Mouse (Mus musculus): ENCODE data around the gene Apon. TPM values are rescaled to one million over a fixed set of nuclear protein-coding genes. Genes with fewer than 3 reads are reported as not detected.

Apon gene
- polyA plus RNA-seq, 1 experiment from 2014 or later: 0.30 TPM

- Histone ChIP-seq H3K27ac (ENCODE audit: low read depth) (no peak overlapping the region), H3K9me3 (ENCODE audit: control insufficient read depth, low read length) (no peaks in the 10 kb centered on the region), H3K36me3 (ENCODE audit: control insufficient read depth, insufficient read depth, low read length) (peaks cover 55% of the 10 kb centered on the region), H3K4me3 (ENCODE audit: low read depth, low read length) (no peak overlapping the region), H3K4me1 (replicated peaks; ENCODE audit: control insufficient read depth, insufficient read depth, low read length) (no peaks in the 10 kb centered on the region), H3K27me3 (replicated peaks; ENCODE audit: control insufficient read depth, insufficient read depth, low read length) (no peaks in the 10 kb centered on the region), H3K4me2 (ENCODE audit: low read length) (no peak overlapping the region), H3K9ac (ENCODE audit: low read length) (no peak overlapping the region)
- WGBS: 83% methylated on average over 18 of the region's 18 CpGs
- DNase-seq (ENCODE audit: low spot score) (no peak), ATAC-seq (replicated peaks; ENCODE audit: low FRiP score, low TSS enrichment, low read depth) (no peak)
Observed at GRCm38 (mm10) chr10:128240131-128240530, 13.8 kb upstream of the Apon start.

GRCm38 (mm10) chr10:128243252-128243651, 10.6 kb upstream of the Apon start:
- H3K4me2 ChIP-seq (ENCODE audit: low read length): no peak overlapping the region
- H3K4me1 ChIP-seq (replicated peaks; ENCODE audit: control insufficient read depth, insufficient read depth, low read length): no peaks in the 10 kb centered on the region
- no peaks in the 10 kb centered on the region for H3K9me3 ChIP-seq (ENCODE audit: control insufficient read depth, low read length)
- no peak for DNase-seq (ENCODE audit: low spot score)
- H3K4me3 ChIP-seq (ENCODE audit: low read depth, low read length): no peak overlapping the region
- 97% methylated on average over 8 of the region's 8 CpGs for WGBS
- H3K36me3 ChIP-seq (ENCODE audit: control insufficient read depth, insufficient read depth, low read length): peaks cover 86% of the 10 kb centered on the region
- H3K27me3 ChIP-seq (replicated peaks; ENCODE audit: control insufficient read depth, insufficient read depth, low read length): no peaks in the 10 kb centered on the region
- no peak overlapping the region for H3K27ac ChIP-seq (ENCODE audit: low read depth)
- no peak overlapping the region for H3K9ac ChIP-seq (ENCODE audit: low read length)
- no peak for ATAC-seq (replicated peaks; ENCODE audit: low FRiP score, low TSS enrichment, low read depth)

- H3K4me2 ChIP-seq (ENCODE audit: low read length): no peak overlapping the region
- no peak for ATAC-seq (replicated peaks; ENCODE audit: low FRiP score, low TSS enrichment, low read depth)
- peaks cover 91% of the 10 kb centered on the region for H3K36me3 ChIP-seq (ENCODE audit: control insufficient read depth, insufficient read depth, low read length)
- no peaks in the 10 kb centered on the region for H3K9me3 ChIP-seq (ENCODE audit: control insufficient read depth, low read length)
- no peak overlapping the region for H3K4me3 ChIP-seq (ENCODE audit: low read depth, low read length)
- no peaks in the 10 kb centered on the region for H3K27me3 ChIP-seq (replicated peaks; ENCODE audit: control insufficient read depth, insufficient read depth, low read length)
- H3K4me1 ChIP-seq (replicated peaks; ENCODE audit: control insufficient read depth, insufficient read depth, low read length): no peaks in the 10 kb centered on the region
- no peak overlapping the region for H3K27ac ChIP-seq (ENCODE audit: low read depth)
- WGBS: 97% methylated on average over 15 of the region's 15 CpGs
- no peak overlapping the region for H3K9ac ChIP-seq (ENCODE audit: low read length)
- DNase-seq (ENCODE audit: low spot score): no peak
Observed at GRCm38 (mm10) chr10:128244121-128244520, 9.8 kb upstream of the Apon start.

- no peaks in the 10 kb centered on the region for H3K4me1 ChIP-seq (replicated peaks; ENCODE audit: control insufficient read depth, insufficient read depth, low read length)
- 85% methylated on average over 17 of the region's 17 CpGs for WGBS
Observed at GRCm38 (mm10) chr10:128247020-128247732, 6.7 kb upstream of the Apon start.

GRCm38 (mm10) chr10:128250565-128250964, 3.3 kb upstream of the Apon start:
- no peak for DNase-seq (ENCODE audit: low spot score)
- Histone ChIP-seq H3K4me3 (ENCODE audit: low read depth, low read length) (no peak overlapping the region), H3K4me1 (replicated peaks; ENCODE audit: control insufficient read depth, insufficient read depth, low read length) (no peaks in the 10 kb centered on the region), H3K9ac (ENCODE audit: low read length) (no peak overlapping the region), H3K4me2 (ENCODE audit: low read length) (no peak overlapping the region), H3K27ac (ENCODE audit: low read depth) (no peak overlapping the region), H3K27me3 (replicated peaks; ENCODE audit: control insufficient read depth, insufficient read depth, low read length) (no peaks in the 10 kb centered on the region), H3K36me3 (ENCODE audit: control insufficient read depth, insufficient read depth, low read length) (peaks cover 74% of the 10 kb centered on the region), H3K9me3 (ENCODE audit: control insufficient read depth, low read length) (no peaks in the 10 kb centered on the region)
- WGBS: 92% methylated on average over 13 of the region's 13 CpGs
- no peak for ATAC-seq (replicated peaks; ENCODE audit: low FRiP score, low TSS enrichment, low read depth)

More at GRCm38 (mm10) chr10:128247020-128247732, 6.7 kb upstream of the Apon start:
- DNase-seq (ENCODE audit: low spot score): no peak
- H3K9ac ChIP-seq (ENCODE audit: low read length): no peak overlapping the region
- no peak overlapping the region for H3K27ac ChIP-seq (ENCODE audit: low read depth)
- no peak for ATAC-seq (replicated peaks; ENCODE audit: low FRiP score, low TSS enrichment, low read depth)
- no peaks in the 10 kb centered on the region for H3K27me3 ChIP-seq (replicated peaks; ENCODE audit: control insufficient read depth, insufficient read depth, low read length)
- H3K36me3 ChIP-seq (ENCODE audit: control insufficient read depth, insufficient read depth, low read length): peaks cover 97% of the 10 kb centered on the region
- H3K4me3 ChIP-seq (ENCODE audit: low read depth, low read length): no peak overlapping the region
- H3K4me2 ChIP-seq (ENCODE audit: low read length): no peak overlapping the region
- H3K9me3 ChIP-seq (ENCODE audit: control insufficient read depth, low read length): no peaks in the 10 kb centered on the region

- Histone ChIP-seq H3K27me3 (replicated peaks; ENCODE audit: control insufficient read depth, insufficient read depth, low read length) (no peaks in the 10 kb centered on the region), H3K4me3 (ENCODE audit: low read depth, low read length) (no peak overlapping the region), H3K4me2 (ENCODE audit: low read length) (no peak overlapping the region), H3K36me3 (ENCODE audit: control insufficient read depth, insufficient read depth, low read length) (peaks cover 23% of the 10 kb centered on the region), H3K4me1 (replicated peaks; ENCODE audit: control insufficient read depth, insufficient read depth, low read length) (no peaks in the 10 kb centered on the region), H3K27ac (ENCODE audit: low read depth) (no peak overlapping the region), H3K9ac (ENCODE audit: low read length) (no peak overlapping the region), H3K9me3 (ENCODE audit: control insufficient read depth, low read length) (no peaks in the 10 kb centered on the region)
- WGBS: 87% methylated on average over 8 of the region's 8 CpGs
- DNase-seq (ENCODE audit: low spot score): no peak
- no peak for ATAC-seq (replicated peaks; ENCODE audit: low FRiP score, low TSS enrichment, low read depth)
Observed at GRCm38 (mm10) chr10:128255925-128256324, 2.0 kb downstream of the Apon start.

- no peaks in the 10 kb centered on the region for H3K9me3 ChIP-seq (ENCODE audit: control insufficient read depth, low read length)
- WGBS: 87% methylated on average over 8 of the region's 8 CpGs
- H3K4me1 ChIP-seq (replicated peaks; ENCODE audit: control insufficient read depth, insufficient read depth, low read length): no peaks in the 10 kb centered on the region
- H3K36me3 ChIP-seq (ENCODE audit: control insufficient read depth, insufficient read depth, low read length): peaks cover 19% of the 10 kb centered on the region
- H3K27ac ChIP-seq (ENCODE audit: low read depth): no peak overlapping the region
- H3K27me3 ChIP-seq (replicated peaks; ENCODE audit: control insufficient read depth, insufficient read depth, low read length): no peaks in the 10 kb centered on the region
- no peak overlapping the region for H3K4me3 ChIP-seq (ENCODE audit: low read depth, low read length)
- ATAC-seq (replicated peaks; ENCODE audit: low FRiP score, low TSS enrichment, low read depth) (no peak), DNase-seq (ENCODE audit: low spot score) (no peak)
- H3K9ac ChIP-seq (ENCODE audit: low read length): no peak overlapping the region
- H3K4me2 ChIP-seq (ENCODE audit: low read length): no peak overlapping the region
Observed at GRCm38 (mm10) chr10:128256328-128256727, 2.4 kb downstream of the Apon start.

- no peak for DNase-seq (ENCODE audit: low spot score)
- 72% methylated on average over 4 of the region's 4 CpGs for WGBS
- ATAC-seq (replicated peaks; ENCODE audit: low FRiP score, low TSS enrichment, low read depth): no peak
Observed at GRCm38 (mm10) chr10:128258953-128259352, 5.1 kb downstream of the Apon start.

GRCm38 (mm10) chr10:128259946-128260345, 6.0 kb downstream of the Apon start:
- 87% methylated on average over 5 of the region's 5 CpGs for WGBS
- ATAC-seq (replicated peaks; ENCODE audit: low FRiP score, low TSS enrichment, low read depth): no peak
- no peak overlapping the region for H3K9ac ChIP-seq (ENCODE audit: low read length)

More at GRCm38 (mm10) chr10:128258953-128259352, 5.1 kb downstream of the Apon start:
- H3K4me1 ChIP-seq (replicated peaks; ENCODE audit: control insufficient read depth, insufficient read depth, low read length): no peaks in the 10 kb centered on the region
- H3K9ac ChIP-seq (ENCODE audit: low read length): no peak overlapping the region
- no peak overlapping the region for H3K4me3 ChIP-seq (ENCODE audit: low read depth, low read length)
- H3K27me3 ChIP-seq (replicated peaks; ENCODE audit: control insufficient read depth, insufficient read depth, low read length): no peaks in the 10 kb centered on the region
- H3K36me3 ChIP-seq (ENCODE audit: control insufficient read depth, insufficient read depth, low read length): no peaks in the 10 kb centered on the region
- no peak overlapping the region for H3K27ac ChIP-seq (ENCODE audit: low read depth)
- H3K9me3 ChIP-seq (ENCODE audit: control insufficient read depth, low read length): no peaks in the 10 kb centered on the region
- H3K4me2 ChIP-seq (ENCODE audit: low read length): no peak overlapping the region

More at GRCm38 (mm10) chr10:128259946-128260345, 6.0 kb downstream of the Apon start:
- Histone ChIP-seq H3K4me1 (replicated peaks; ENCODE audit: control insufficient read depth, insufficient read depth, low read length) (no peaks in the 10 kb centered on the region), H3K4me3 (ENCODE audit: low read depth, low read length) (no peak overlapping the region), H3K36me3 (ENCODE audit: control insufficient read depth, insufficient read depth, low read length) (no peaks in the 10 kb centered on the region), H3K27ac (ENCODE audit: low read depth) (no peak overlapping the region), H3K27me3 (replicated peaks; ENCODE audit: control insufficient read depth, insufficient read depth, low read length) (no peaks in the 10 kb centered on the region), H3K4me2 (ENCODE audit: low read length) (no peak overlapping the region), H3K9me3 (ENCODE audit: control insufficient read depth, low read length) (no peaks in the 10 kb centered on the region)
- DNase-seq (ENCODE audit: low spot score): no peak
